Mouse (Mus musculus): ENCODE results near the gene Acss1. TPM values are rescaled to one million over a fixed set of nuclear protein-coding genes. Genes with fewer than 3 reads are reported as not detected.

The Acss1 gene
- 5.3 and 5.9 TPM in 2 replicates for polyA plus RNA-seq (2014; fragmentation: Nextera tagmentation; extraction: Ambion mirVana)

DNA sequence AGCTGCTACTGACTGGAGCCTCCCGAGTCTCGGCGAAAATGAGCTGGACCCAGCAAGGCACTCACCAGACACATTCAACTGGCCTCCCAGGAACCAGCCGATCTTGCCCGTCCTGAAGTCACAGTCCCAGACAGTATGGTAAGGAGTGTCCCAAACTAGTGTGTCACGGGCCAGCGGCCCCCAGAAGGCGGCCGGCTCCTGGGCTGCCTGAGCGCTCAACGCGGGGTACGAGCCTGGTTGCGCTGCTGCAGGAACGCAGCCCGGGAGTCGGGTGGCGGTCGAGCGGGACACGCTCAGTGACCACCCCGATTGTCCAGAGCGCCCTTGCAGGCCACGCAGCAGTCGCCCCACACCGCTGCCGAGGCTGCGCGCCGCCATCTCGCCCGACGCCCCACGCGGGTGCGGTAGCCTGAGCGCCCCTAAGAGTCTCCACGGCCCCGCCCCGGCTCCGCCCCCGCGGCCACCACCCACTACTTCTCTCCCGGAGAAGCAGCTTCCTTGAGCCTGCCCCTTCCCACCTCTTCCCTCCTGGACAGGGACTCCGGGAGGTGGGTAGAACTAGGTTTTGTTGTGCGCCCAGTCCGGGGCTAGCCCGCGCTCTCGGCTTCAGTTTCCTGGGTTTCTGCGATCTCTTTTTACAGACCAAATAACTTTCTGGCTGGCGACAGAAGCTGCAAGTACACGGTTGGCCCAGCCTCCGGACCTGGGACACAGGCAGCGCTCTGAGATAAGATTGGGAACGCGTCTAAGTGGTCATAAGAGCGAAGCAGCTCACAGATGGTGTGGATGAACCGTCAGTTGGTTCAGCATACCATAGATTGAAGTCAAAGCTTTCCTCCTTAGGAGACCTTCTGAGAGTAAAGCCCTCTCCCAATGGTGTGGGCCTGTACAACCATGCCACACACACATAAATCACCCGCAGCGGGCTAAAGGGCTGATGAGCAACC is at the start of gene Acss1:
Acss1 (minus strand) TSS at position 681 of the 947 bp plus-strand sequence.
- peak within 1 kb of the TSS; percentile 61 for H3K9ac ChIP-seq

DNA sequence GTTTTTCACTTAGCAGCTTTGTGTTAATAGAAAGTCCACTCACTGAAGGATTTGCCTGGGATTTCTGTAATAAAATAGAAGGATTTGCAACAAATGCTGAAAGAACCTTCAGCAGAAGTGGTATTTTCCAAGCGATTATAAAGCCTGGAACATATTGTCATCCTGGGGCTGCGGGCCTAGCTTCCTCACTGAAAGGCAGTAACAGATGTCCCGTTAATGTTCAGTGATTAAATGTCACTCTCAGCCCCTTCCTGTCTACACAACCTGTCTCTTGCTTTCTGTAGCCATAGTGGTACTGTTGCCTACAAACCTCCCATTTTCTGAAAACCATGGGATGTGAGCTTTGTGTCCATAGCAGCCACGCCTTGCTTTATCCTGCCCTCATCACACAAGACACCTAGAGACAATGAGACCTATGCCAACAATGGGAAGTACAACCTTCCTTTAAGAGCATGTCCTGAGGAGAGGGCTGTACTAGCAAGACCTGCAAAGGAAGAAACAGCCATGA is 43.9 kb upstream of the Acss1 start:
- no peak for TF ChIP-seq CTCF (IDR thresholded peaks at IDR 0.05; ENCODE audit: low read depth)
- H3K27me3 ChIP-seq (ENCODE audit: insufficient read depth, low read length), result no peaks in the 10 kb centered on the region
- WGBS, result 79% methylated on average over 4 of the region's 4 CpGs
- H3K9ac ChIP-seq, result no peak overlapping the region
- ATAC-seq (ENCODE audit: insufficient read depth) (no peak), DNase-seq (no peak)
- H3K4me2 ChIP-seq, result no peak overlapping the region
- H3K9me3 ChIP-seq (ENCODE audit: low read depth, low read length), result no peaks in the 10 kb centered on the region
- no peak overlapping the region for H3K4me3 ChIP-seq (ENCODE audit: low read depth, low read length)
- H3K36me3 ChIP-seq (ENCODE audit: insufficient read depth), result no peaks in the 10 kb centered on the region
- no peak overlapping the region for H3K27ac ChIP-seq (ENCODE audit: low read depth)
- no peaks in the 10 kb centered on the region for H3K4me1 ChIP-seq (ENCODE audit: insufficient read depth)

More for the DNA sequence above, at the start of gene Acss1:
- peaks cover 7% of the 10 kb centered on the region; the same call in 1 of the 2 replicates for H3K27me3 ChIP-seq (ENCODE audit: insufficient read depth, low read length)
- TF ChIP-seq CTCF (IDR thresholded peaks at IDR 0.05; ENCODE audit: low read depth), result no peak
- H3K27ac ChIP-seq (ENCODE audit: low read depth), result 0 out of 2 replicates have a peak within 1 kb of the TSS, but pooled peaks have one; percentile 24
- H3K4me1 ChIP-seq (ENCODE audit: insufficient read depth), result peaks cover 6% of the 10 kb centered on the region; the same call in 1 of the 2 replicates
- no peaks in the 10 kb centered on the region for H3K9me3 ChIP-seq (ENCODE audit: low read depth, low read length)
- no peaks in the 10 kb centered on the region for H3K36me3 ChIP-seq (ENCODE audit: insufficient read depth)
- ATAC-seq (ENCODE audit: insufficient read depth) (peak; percentile 84), DNase-seq (peak; percentile 68)
- WGBS, result 2% methylated on average over 61 of the region's 61 CpGs
- peak within 1 kb of the TSS; percentile 60 for H3K4me3 ChIP-seq (ENCODE audit: low read depth, low read length)
- peak within 1 kb of the TSS; percentile 97 for H3K4me2 ChIP-seq

DNA sequence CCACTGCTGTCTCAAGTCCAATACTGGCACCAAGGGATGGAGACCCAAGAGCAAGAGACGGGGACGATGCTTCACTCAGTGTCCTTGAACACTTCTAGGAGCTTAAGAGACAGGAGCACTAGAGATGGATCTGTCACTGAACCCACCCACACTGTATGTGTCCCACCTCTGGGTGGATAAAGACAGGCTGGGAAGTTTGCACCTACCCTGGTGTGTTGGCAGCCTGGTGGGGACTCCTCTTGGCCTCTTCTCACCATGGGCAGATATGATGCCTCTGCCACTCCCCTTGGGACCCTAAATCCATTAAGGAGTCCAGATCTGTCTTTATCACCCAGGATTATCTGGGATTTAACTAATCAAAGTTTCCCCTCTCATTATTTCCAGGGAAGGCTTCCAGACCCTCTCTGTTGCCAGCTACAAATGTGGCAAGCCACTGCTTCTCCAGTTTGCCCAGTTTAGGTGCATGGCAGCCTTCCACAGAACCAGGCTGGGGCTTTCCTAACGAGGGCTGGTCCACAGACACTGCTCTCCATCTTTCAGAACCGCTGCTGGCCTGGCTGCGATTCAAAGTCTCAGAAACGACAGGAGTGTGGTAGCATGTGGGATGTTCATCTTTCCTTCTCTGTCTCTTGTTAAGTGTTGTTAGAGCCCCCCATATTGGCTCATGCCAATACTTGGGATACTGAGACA is 23.3 kb upstream of the Acss1 start:
- Histone ChIP-seq H3K27ac (ENCODE audit: low read depth) (no peak overlapping the region), H3K4me2 (no peak overlapping the region), H3K4me1 (ENCODE audit: insufficient read depth) (no peaks in the 10 kb centered on the region), H3K27me3 (ENCODE audit: insufficient read depth, low read length) (peaks cover 50% of the 10 kb centered on the region), H3K4me3 (ENCODE audit: low read depth, low read length) (no peak overlapping the region), H3K9ac (no peak overlapping the region), H3K36me3 (ENCODE audit: insufficient read depth) (no peaks in the 10 kb centered on the region), H3K9me3 (ENCODE audit: low read depth, low read length) (no peaks in the 10 kb centered on the region)
- ATAC-seq (ENCODE audit: insufficient read depth), result no peak
- TF ChIP-seq CTCF (IDR thresholded peaks at IDR 0.05; ENCODE audit: low read depth), result no peak
- no peak for DNase-seq
- 73% methylated on average over 6 of the region's 6 CpGs for WGBS

DNA sequence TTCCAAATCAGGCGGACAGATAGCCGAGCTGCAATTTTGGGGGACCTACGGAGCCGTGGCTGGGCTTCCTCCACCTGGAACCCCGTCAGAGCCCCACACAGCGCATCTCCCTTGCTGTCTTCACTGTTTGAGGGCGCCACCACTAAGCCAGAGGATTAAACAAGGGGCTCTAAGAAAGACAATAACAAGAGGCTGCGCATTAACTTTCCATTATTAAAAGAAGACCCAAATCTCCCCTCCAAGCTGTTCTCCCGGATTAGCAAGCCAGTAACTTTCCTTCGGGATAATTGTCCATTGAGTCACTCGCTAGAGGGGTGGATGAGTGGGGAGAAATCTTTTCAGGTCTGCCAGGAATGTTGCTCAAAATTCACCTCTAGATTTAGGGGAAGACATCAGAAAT is 21.9 kb upstream of the Acss1 start:
- DNase-seq, result no peak
- Histone ChIP-seq H3K36me3 (ENCODE audit: insufficient read depth) (no peaks in the 10 kb centered on the region), H3K27ac (ENCODE audit: low read depth) (no peak overlapping the region), H3K4me2 (no peak overlapping the region), H3K9ac (no peak overlapping the region), H3K4me3 (ENCODE audit: low read depth, low read length) (no peak overlapping the region), H3K9me3 (ENCODE audit: low read depth, low read length) (no peaks in the 10 kb centered on the region), H3K4me1 (ENCODE audit: insufficient read depth) (no peaks in the 10 kb centered on the region), H3K27me3 (ENCODE audit: insufficient read depth, low read length) (peaks cover 58% of the 10 kb centered on the region)
- WGBS, result 10% methylated on average over 11 of the region's 11 CpGs
- ATAC-seq (ENCODE audit: insufficient read depth), result no peak
- no peak for TF ChIP-seq CTCF (IDR thresholded peaks at IDR 0.05; ENCODE audit: low read depth)

DNA sequence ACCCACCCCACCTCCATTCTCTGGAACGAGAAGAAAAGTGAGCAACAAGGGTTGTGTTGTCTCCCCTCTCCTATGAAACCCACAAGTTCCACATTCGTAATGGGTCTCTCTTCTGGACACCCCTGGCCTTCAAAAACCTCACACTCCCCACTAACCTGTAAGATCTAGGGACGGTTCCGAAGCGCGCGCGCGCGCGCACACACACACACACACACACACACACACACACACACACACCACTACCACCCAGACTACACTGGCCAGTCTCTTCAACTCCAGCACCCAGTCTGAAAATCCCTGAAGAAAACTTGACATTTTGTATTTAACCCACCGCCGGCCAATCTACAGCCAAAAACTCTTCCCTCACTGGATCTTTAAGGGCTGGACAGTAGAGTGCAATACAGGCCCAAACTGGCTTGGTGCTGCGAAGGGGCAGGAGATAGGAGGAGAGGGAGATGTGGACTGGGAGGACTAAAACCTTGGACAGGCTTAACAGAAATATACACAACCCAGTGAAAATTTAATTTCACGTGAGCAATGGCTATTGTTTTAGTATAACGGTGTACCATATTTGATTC is 21.0 kb upstream of the Acss1 start, which contains the start of gene Vsx1:
Vsx1 (minus strand) TSS at position 138 of the 578 bp plus-strand sequence.
- Histone ChIP-seq H3K4me3 (ENCODE audit: low read depth, low read length) (peak within 1 kb of the TSS; percentile 33), H3K4me1 (ENCODE audit: insufficient read depth) (no peaks in the 10 kb centered on the region), H3K9me3 (ENCODE audit: low read depth, low read length) (no peaks in the 10 kb centered on the region), H3K4me2 (peak within 1 kb of the TSS; percentile 60), H3K36me3 (ENCODE audit: insufficient read depth) (no peaks in the 10 kb centered on the region), H3K9ac (peak within 1 kb of the TSS; percentile 25; the same call in 1 of the 2 replicates), H3K27ac (ENCODE audit: low read depth) (no peak within 1 kb of the TSS), H3K27me3 (ENCODE audit: insufficient read depth, low read length) (peaks cover 58% of the 10 kb centered on the region)
- TF ChIP-seq CTCF (IDR thresholded peaks at IDR 0.05; ENCODE audit: low read depth), result no peak
- WGBS, result 35% methylated on average over 16 of the region's 16 CpGs
- DNase-seq (no peak), ATAC-seq (ENCODE audit: insufficient read depth) (no peak)

DNA sequence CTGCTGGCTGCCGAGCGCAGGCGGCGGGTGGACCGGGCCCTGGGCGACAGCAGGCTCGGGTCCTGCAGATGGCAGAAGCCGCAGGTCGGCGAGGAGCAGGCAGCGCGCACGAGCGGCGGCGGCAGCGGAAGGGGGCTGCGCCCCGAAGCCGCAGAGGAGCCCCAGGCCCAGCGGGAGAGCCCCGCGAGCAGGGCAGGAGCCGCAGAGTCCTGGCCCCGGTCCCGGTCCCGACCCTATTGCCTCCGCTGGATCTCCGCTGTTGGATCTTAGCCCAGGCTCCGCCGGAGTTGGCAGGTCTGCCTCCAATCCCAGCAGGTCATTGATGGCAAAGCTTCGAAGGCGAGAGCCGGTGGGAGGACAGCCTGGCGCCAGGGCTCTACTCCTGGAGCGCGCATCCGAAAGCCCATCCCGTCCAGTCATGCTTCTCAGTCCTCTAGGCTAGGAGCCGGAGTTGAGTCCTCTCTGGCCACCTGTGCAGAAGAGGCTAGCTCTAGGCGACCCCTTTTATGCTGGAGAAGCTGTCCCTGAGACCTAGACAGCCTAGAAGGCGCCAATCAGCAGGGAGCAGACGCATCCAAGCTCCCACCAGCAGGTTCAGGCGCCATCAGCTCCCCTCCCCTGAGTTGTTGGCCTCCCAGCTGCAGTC is 20.4 kb upstream of the Acss1 start:
- TF ChIP-seq CTCF (IDR thresholded peaks at IDR 0.05; ENCODE audit: low read depth), result no peak
- H3K4me2 ChIP-seq, result peak overlapping the region; percentile 60
- DNase-seq (peak; percentile 34), ATAC-seq (ENCODE audit: insufficient read depth) (peak; percentile 46)
- no peak overlapping the region for H3K27ac ChIP-seq (ENCODE audit: low read depth)
- H3K4me1 ChIP-seq (ENCODE audit: insufficient read depth), result no peaks in the 10 kb centered on the region
- no peaks in the 10 kb centered on the region for H3K9me3 ChIP-seq (ENCODE audit: low read depth, low read length)
- H3K4me3 ChIP-seq (ENCODE audit: low read depth, low read length), result peak overlapping the region; percentile 33
- no peaks in the 10 kb centered on the region for H3K36me3 ChIP-seq (ENCODE audit: insufficient read depth)
- H3K9ac ChIP-seq, result peak overlapping the region; percentile 25; the same call in 1 of the 2 replicates
- H3K27me3 ChIP-seq (ENCODE audit: insufficient read depth, low read length), result peaks cover 58% of the 10 kb centered on the region
- under 1% methylated on average over 44 of the region's 44 CpGs for WGBS
